Mouse (Mus musculus) intestine, embryonic 15.5 days (tissue): ENCODE data around the gene Rln3. TPM values are rescaled to one million over a fixed set of nuclear protein-coding genes. Genes with fewer than 3 reads are reported as not detected.

Source experiments
- ATAC-seq: fragments of 200-750 bp; cut with Nextera tagmentation; 2 replicates; pipeline ENCODE4 v1.8.0; 2017; ENCODE audit warnings: moderate TSS enrichment, moderate library complexity
- H3K27ac ChIP-seq: fragments of 300-500 bp; sonication (generic); 2 replicates; pipeline ENCODE4 v1.5.1; 2015; ENCODE audit warnings: mild to moderate bottlenecking, inconsistent platforms
- H3K27me3 ChIP-seq: fragments of 300-500 bp; sonication (generic); replicated peaks from 2 replicates; pipeline ENCODE4 v1.6.1; 2015; ENCODE audit warnings: inconsistent platforms
- H3K36me3 ChIP-seq: fragments of 300-500 bp; sonication (generic); 2 replicates; pipeline ENCODE4 v1.6.1; 2015; ENCODE audit warnings: inconsistent platforms
- H3K4me1 ChIP-seq: fragments of 300-500 bp; sonication (generic); replicated peaks from 2 replicates; pipeline ENCODE4 v1.6.1; 2015; ENCODE audit warnings: inconsistent platforms
- H3K4me2 ChIP-seq: fragments of 300-500 bp; sonication (generic); replicated peaks from 2 replicates; pipeline ENCODE4 v1.6.1; 2015; ENCODE audit warnings: mild to moderate bottlenecking, inconsistent platforms
- H3K4me3 ChIP-seq: fragments of 300-500 bp; sonication (generic); replicated peaks from 2 replicates; pipeline ENCODE4 v1.5.1; 2015; ENCODE audit warnings: inconsistent platforms
- H3K9ac ChIP-seq: fragments of 300-500 bp; sonication (generic); 2 replicates; pipeline ENCODE4 v1.6.1; 2015; ENCODE audit warnings: inconsistent platforms
- H3K9me3 ChIP-seq: fragments of 300-500 bp; sonication (generic); 2 replicates; pipeline ENCODE4 v1.6.1; 2016; ENCODE audit warnings: inconsistent platforms
- whole genome bisulfite sequencing: fragments of 180-500 bp; shearing (Covaris S2); methylation state at CpG from one replicate; pipeline ENCODE4 v1.1.7; 2015; 5-methylcytosine and 5-hydroxymethylcytosine counted together
- polyA plus RNA-seq: library from polyadenylated mRNA; unstranded; fragments of >200 nt; fragmentation: Nextera tagmentation; extraction: Ambion mirVana; gene quantifications from 2 replicates; pipeline ENCODE4 v1.2.1, GENCODE M21; 2015

Gene Rln3
- polyA plus RNA-seq, 1 experiment from 2014 or later: 0.31 TPM

DNA sequence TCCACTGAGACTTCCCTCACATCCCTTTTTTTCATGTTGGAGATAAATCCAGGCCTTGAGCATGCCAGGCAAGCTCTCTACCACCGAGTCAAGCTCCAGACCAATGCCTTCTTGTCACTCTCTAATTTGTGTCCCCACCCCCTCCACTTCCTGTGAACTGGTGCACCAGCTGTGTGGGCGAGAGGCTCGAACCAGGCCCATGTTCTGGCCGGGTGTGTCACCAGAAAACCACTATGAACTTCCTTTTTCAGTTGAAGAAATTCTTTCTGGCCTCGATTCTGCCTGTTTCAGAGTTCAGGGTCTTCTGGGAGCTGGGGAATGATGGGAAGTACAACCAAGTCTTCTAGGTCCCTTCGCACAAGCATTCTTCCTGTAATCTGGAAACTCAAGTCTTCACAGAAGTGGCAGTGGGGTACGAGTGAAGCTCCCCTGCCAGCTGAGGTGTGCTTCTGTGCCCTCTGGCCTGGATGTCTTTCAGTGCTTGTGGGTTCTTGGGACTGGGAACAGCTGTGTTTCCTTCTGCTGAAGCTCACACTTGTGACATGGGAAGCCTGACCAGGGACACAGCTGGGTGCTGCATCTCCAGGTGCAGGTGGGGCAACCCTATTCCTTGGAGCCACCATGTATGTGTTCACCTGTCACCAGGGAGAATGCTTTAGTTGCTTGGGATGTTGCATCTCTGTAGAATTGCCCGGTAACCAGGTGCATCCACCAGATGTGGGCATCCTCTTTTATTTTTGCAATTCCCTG lies 19.2 kb upstream of the Rln3 start:
- ATAC-seq: no peak
- Histone ChIP-seq H3K4me1 (peaks cover 18% of the 10 kb centered on the region), H3K36me3 (no peaks in the 10 kb centered on the region), H3K9me3 (no peaks in the 10 kb centered on the region), H3K4me2 (no peak overlapping the region), H3K4me3 (no peak overlapping the region), H3K27ac (no peak overlapping the region), H3K27me3 (no peaks in the 10 kb centered on the region), H3K9ac (no peak overlapping the region)
- WGBS: 66% methylated on average over 8 of the region's 8 CpGs

DNA sequence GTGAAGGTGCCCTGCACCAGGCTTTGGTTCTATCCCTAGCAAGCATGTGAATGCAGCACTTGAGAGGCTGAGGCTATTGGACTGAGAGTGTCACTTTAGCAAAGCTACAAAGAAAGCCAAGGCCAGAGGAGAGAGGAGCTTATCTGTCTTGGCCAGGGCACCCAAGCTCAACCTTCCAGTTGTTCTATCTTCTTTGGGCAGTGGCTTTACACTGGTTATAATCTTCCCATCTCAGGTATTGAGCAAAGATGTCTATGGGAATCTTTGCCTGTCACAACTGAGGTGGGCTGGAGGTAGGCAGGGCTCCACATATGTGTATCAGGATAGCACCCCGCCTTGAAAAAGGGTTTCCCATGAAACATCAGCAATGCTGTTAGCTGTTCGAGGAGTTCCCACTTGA lies 15.4 kb upstream of the Rln3 start:
- H3K27me3 ChIP-seq: no peaks in the 10 kb centered on the region
- no peak for ATAC-seq
- no peak overlapping the region for H3K4me2 ChIP-seq
- no peak overlapping the region for H3K4me3 ChIP-seq
- no peaks in the 10 kb centered on the region for H3K9me3 ChIP-seq
- 0 out of 2 replicates have a peak, but pooled peaks cover 3% of the 10 kb centered on the region for H3K4me1 ChIP-seq
- no peak overlapping the region for H3K9ac ChIP-seq
- H3K27ac ChIP-seq: no peak overlapping the region
- H3K36me3 ChIP-seq: no peaks in the 10 kb centered on the region
- 87% methylated on average over 2 of the region's 2 CpGs for WGBS

DNA sequence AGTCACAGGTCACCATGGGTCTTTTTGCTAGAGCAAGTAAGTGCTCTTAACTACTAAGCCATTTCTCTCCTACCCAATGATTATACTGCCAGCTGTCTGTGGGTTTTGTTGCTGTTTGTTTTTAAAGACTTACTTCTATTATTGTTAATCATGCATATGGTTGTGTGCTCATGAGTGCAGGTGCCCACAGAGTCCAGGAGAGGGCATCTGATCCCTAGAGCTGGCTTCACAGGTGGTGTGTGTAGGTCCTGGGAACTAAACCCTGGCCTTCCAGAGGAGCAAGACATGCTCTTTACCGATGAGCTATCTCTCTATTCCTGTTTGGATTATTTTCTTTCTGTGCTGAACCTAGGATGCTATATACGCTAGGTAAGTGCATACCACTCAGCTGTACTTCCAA lies 14.4 kb upstream of the Rln3 start:
- Histone ChIP-seq H3K27ac (no peak overlapping the region), H3K27me3 (no peaks in the 10 kb centered on the region), H3K4me1 (0 out of 2 replicates have a peak, but pooled peaks cover 3% of the 10 kb centered on the region), H3K9ac (no peak overlapping the region), H3K4me2 (no peak overlapping the region), H3K36me3 (no peaks in the 10 kb centered on the region), H3K4me3 (no peak overlapping the region), H3K9me3 (no peaks in the 10 kb centered on the region)
- 93% methylated on average over 2 of the region's 2 CpGs for WGBS
- ATAC-seq: no peak

DNA sequence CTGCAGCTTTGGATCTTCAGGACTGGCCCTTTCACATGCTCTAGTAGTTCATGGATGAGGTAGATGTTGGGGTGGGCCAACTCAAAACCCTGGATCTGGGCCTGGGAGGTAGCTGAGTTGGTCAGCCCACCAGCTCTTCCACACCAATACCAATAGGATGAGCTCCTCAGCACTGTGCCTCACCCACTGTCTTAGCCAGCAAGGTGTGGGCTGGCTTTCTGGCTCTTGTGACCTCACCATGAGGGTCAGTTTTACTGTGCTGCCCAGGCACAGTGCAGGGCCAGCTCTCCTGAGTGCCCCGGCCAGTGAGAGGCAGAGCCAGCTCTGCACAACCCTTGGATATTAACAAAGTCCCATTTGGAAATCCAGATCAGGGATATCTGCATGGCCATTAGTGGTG lies 13.0 kb upstream of the Rln3 start:
- 83% methylated on average over 1 of the region's 1 CpGs for WGBS
- Histone ChIP-seq H3K9me3 (no peaks in the 10 kb centered on the region), H3K4me2 (no peak overlapping the region), H3K27ac (no peak overlapping the region), H3K4me1 (no peaks in the 10 kb centered on the region), H3K4me3 (no peak overlapping the region), H3K36me3 (no peaks in the 10 kb centered on the region), H3K9ac (no peak overlapping the region), H3K27me3 (no peaks in the 10 kb centered on the region)
- ATAC-seq: no peak

DNA sequence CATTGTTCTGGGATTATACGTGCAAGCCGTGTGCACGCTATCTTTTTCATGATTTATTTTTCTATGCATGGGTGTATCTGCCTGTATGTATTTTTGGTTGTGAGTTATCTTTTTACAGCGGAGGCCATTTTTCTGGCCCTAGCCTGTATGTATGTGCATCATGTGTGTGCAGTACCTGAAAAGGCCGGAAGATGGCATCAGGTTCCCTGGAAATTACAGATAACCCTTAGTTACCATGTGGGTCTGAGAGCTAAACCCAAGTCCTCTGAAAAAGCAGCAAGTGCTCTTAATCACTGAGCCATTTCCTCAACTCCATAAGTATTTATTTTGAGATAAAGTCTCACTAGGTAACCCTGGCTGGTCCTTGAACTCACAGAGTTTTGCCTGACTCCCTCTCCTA lies 8.4 kb upstream of the Rln3 start:
- no peak for ATAC-seq
- Histone ChIP-seq H3K4me1 (no peaks in the 10 kb centered on the region), H3K9me3 (no peaks in the 10 kb centered on the region), H3K36me3 (no peaks in the 10 kb centered on the region), H3K27me3 (no peaks in the 10 kb centered on the region), H3K4me2 (no peak overlapping the region), H3K4me3 (no peak overlapping the region), H3K27ac (no peak overlapping the region), H3K9ac (no peak overlapping the region)
- WGBS: 96% methylated on average over 5 of the region's 5 CpGs

DNA sequence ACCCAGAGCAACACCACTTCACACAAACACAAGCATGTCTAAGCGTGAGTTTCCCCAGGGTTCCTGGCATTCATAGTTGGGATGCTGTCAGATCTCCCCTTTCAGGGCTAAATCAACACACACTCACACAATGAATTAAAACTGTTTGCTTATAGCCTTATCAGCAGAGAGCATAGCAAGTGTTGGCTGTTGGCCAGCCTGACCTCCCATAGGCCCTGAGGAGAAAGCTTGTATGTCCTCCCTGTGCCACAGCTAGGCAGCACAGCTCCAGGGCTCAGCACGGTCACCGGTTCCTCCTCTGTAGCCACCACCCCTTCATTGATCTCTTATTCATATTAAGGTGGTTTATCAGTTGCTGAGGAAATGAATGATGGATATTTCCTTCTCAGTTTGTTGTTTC lies 7.9 kb upstream of the Rln3 start:
- WGBS: 58% methylated on average over 3 of the region's 3 CpGs
- no peak overlapping the region for H3K27ac ChIP-seq
- ATAC-seq: 0 out of 2 replicates have a peak, but pooled peaks have one; percentile 70

DNA sequence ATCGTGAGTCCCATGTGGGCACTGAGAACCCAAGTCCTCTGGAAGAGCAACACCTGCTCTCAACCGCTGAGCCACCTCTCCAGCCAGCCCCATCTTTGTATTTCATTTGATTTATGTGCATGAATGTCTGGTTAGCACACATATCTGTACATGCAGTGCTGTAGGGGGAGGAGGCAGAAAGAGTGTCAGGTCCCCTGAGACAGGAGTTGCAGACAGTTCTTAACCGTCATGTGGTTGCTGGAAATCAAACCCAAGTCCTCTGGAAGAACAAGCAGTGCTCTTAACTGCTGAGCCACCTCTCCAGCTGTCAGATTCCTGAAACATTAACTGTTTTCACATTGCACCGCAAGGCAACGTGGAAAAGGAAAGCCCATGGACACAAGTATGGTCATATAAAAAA lies 3.4 kb upstream of the Rln3 start:
- no peaks in the 10 kb centered on the region for H3K9me3 ChIP-seq
- WGBS: 68% methylated on average over 5 of the region's 5 CpGs
- no peak overlapping the region for H3K27ac ChIP-seq
- no peak for ATAC-seq
- H3K4me1 ChIP-seq: 0 out of 2 replicates have a peak, but pooled peaks cover 4% of the 10 kb centered on the region
- H3K27me3 ChIP-seq: peaks cover 23% of the 10 kb centered on the region
- H3K9ac ChIP-seq: no peak overlapping the region
- no peaks in the 10 kb centered on the region for H3K36me3 ChIP-seq
- H3K4me2 ChIP-seq: no peak overlapping the region
- no peak overlapping the region for H3K4me3 ChIP-seq

More for the DNA sequence above, 7.9 kb upstream of the Rln3 start:
- no peak overlapping the region for H3K9ac ChIP-seq
- H3K4me1 ChIP-seq: no peaks in the 10 kb centered on the region
- H3K36me3 ChIP-seq: no peaks in the 10 kb centered on the region
- no peaks in the 10 kb centered on the region for H3K27me3 ChIP-seq
- H3K4me2 ChIP-seq: no peak overlapping the region
- no peak overlapping the region for H3K4me3 ChIP-seq
- H3K9me3 ChIP-seq: no peaks in the 10 kb centered on the region

DNA sequence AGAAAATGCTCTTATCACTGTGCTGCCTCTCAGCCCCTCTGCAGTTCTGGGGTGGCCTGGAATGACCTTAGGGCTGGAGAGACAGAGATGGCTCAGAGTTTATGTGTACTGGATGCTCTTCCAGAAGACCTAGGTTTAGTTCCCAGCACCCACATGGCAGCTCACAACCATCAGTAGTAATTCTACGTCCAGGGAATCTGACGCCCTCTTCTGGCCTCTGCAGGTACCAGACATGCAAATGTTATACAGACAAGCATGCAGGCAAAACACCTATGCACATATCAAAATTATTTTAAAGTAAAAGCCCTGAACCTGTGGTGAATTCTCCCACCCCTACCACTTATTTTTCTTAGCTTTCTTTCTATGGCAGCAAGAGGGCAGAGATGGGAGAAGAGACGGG lies 1.7 kb upstream of the Rln3 start:
- Histone ChIP-seq H3K9ac (no peak overlapping the region), H3K4me1 (peaks cover 9% of the 10 kb centered on the region; the same call in 1 of the 2 replicates), H3K9me3 (no peaks in the 10 kb centered on the region), H3K4me2 (no peak overlapping the region), H3K27ac (no peak overlapping the region), H3K36me3 (no peaks in the 10 kb centered on the region), H3K27me3 (peaks cover 38% of the 10 kb centered on the region), H3K4me3 (no peak overlapping the region)
- WGBS: 85% methylated on average over 3 of the region's 3 CpGs
- no peak for ATAC-seq

DNA sequence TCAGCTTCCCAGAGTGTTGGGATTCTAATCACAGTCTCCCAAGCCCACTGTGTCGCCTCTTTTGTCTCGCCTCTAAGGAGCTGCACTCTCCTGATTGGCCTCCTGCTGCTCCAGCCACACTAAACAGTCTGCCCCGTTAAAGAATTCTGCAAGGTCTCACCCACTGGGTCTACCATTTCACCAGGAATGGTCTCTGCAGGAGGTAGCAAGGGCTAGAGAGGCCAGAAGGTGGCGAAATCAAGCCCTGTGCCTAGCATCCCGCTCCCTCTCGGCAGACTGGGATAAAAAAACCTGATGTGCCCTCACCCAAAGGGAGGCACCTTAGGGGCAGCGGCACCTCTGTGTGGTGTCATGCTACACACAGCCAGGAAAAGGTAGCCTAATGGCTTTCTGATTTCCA lies 697 bp downstream of the Rln3 start:
- no peak overlapping the region for H3K27ac ChIP-seq
- ATAC-seq: no peak
- H3K4me3 ChIP-seq: no peak overlapping the region
- no peak overlapping the region for H3K9ac ChIP-seq
- peaks cover 9% of the 10 kb centered on the region; the same call in 1 of the 2 replicates for H3K4me1 ChIP-seq
- no peak overlapping the region for H3K4me2 ChIP-seq
- 15% methylated on average over 7 of the region's 7 CpGs for WGBS
- H3K9me3 ChIP-seq: no peaks in the 10 kb centered on the region
- no peaks in the 10 kb centered on the region for H3K36me3 ChIP-seq
- peaks cover 38% of the 10 kb centered on the region for H3K27me3 ChIP-seq

DNA sequence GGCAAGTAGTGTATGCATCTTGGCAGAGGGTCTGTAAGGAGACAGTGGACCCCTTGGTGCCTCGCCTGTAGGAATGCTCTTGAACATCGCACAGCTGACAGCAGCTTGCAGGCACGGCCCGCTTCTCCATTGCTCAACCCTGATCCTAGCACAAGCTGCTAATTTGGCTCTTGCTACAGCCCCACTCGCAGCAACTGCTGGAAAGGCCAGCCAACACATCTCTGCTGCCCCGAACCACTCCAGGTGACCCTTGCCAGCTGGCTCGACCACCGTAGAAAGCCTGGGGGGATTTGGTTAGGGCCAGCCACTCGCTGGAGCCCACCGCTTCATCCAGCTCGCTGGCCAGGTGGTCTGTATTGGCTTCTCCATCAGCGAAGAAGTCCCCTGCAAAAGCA lies 1.9 kb downstream of the Rln3 start:
- H3K36me3 ChIP-seq: no peaks in the 10 kb centered on the region
- WGBS: 41% methylated on average over 12 of the region's 12 CpGs
- peak overlapping the region; percentile 37 for H3K4me3 ChIP-seq
- no peaks in the 10 kb centered on the region for H3K9me3 ChIP-seq
- no peak for ATAC-seq
- H3K27ac ChIP-seq: no peak overlapping the region
- no peak overlapping the region for H3K9ac ChIP-seq
- peak overlapping the region; percentile 82; the same call in 1 of the 2 replicates for H3K4me2 ChIP-seq
- peaks cover 38% of the 10 kb centered on the region for H3K27me3 ChIP-seq
- peaks cover 9% of the 10 kb centered on the region; the same call in 1 of the 2 replicates for H3K4me1 ChIP-seq

DNA sequence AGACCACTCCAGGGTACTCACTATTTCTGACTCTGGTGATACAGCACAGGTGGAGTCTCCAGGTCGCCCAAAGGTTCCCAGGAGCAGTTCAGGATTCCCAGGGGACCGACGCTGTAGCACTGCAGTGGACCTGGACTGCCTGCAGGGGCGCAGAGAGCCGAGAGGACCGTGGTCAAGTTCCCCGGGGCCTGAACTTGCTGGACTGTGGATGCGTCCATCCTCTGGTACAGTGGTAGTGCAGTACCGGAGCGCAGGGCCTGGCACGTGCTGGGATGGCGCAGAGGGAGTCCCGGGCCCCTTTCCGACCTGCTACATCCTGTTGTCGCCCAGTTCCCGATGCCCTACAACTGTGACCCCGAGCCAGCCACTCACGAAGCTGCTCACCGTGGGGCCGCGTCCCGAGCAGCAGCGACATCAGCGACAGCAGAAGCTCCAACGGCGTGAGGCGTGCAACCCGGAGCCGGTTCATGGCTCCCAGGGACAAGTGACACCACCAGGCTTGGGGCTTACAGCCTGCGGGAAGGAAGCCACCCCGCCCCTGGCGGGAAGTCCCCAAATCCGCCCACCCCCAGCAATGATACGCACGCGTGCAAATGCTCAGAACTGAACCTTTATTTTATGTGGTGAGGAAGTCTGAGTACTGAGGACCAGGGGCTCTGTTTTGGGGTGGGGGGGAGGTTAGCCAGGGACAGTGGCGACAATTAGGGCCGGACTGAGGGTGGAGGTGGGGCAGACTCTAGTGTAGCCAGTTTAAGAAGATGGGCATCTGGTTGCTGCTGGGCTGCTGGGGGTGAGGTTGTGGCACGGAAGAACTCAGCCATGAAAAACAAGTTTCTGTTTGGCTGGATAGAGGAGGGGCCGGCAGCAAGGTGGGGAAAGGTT lies 2.5 kb downstream of the Rln3 start, which contains the start of gene Il27ra:
Gene Il27ra (minus strand): TSS at position 524 of the 882 bp plus-strand sequence.
- Histone ChIP-seq H3K4me3 (peak within 1 kb of the TSS; percentile 37), H3K9me3 (no peaks in the 10 kb centered on the region), H3K9ac (peak within 1 kb of the TSS; percentile 40), H3K27ac (no peak within 1 kb of the TSS), H3K4me1 (peaks cover 9% of the 10 kb centered on the region; the same call in 1 of the 2 replicates), H3K36me3 (no peaks in the 10 kb centered on the region), H3K27me3 (peaks cover 38% of the 10 kb centered on the region), H3K4me2 (peak within 1 kb of the TSS; percentile 82)
- 7% methylated on average over 40 of the region's 40 CpGs for WGBS
- ATAC-seq: peak; percentile 59; the same call in 1 of the 2 replicates

DNA sequence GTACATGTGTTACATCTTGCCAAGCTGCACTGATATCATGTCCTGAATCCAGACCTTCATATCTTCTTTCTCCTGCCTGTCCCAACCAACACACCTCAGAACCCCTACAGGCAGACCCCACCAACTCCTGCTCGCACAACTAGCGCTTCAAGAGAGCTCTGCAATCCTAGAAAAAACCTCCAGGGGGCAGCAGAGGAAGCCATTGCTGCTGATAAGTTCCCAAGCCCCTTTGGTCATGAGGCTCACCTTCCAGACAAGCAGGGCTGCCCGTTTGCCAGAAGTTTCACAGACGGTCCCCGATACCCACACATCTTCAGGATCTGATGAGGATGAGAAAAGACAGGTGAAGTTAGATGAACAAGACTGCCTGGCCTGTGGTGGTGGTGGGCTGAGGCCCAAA lies 5.8 kb downstream of the Rln3 start:
- Histone ChIP-seq H3K9me3 (no peaks in the 10 kb centered on the region), H3K36me3 (no peaks in the 10 kb centered on the region), H3K4me1 (peaks cover 5% of the 10 kb centered on the region; the same call in 1 of the 2 replicates), H3K4me2 (no peak overlapping the region), H3K4me3 (no peak overlapping the region), H3K9ac (no peak overlapping the region), H3K27ac (no peak overlapping the region), H3K27me3 (peaks cover 26% of the 10 kb centered on the region)
- 6% methylated on average over 5 of the region's 5 CpGs for WGBS
- ATAC-seq: peak; percentile 37; the same call in 1 of the 2 replicates
